Mouse (Mus musculus) heart, adult 18-20 months (tissue): Measurements from ENCODE around the gene Rgs19. TPM values are rescaled to one million over a fixed set of nuclear protein-coding genes. Genes with fewer than 3 reads are reported as not detected.

Experiments used
- DNase-seq, 2 experiments: peaks; one replicate each; pipeline ENCODE4 v3.0.0; 2021 to 2022; ENCODE audit warnings: mixed read lengths in 1 of 2
- total RNA-seq, 2 experiments: library from RNA; stranded (reverse); gene quantifications; 2 replicates each; pipeline ENCODE4 v1.2.3; 2021

Rgs19 gene
- total RNA-seq, 2 experiments from 2014 or later: 7.4 to 7.7 TPM

DNA sequence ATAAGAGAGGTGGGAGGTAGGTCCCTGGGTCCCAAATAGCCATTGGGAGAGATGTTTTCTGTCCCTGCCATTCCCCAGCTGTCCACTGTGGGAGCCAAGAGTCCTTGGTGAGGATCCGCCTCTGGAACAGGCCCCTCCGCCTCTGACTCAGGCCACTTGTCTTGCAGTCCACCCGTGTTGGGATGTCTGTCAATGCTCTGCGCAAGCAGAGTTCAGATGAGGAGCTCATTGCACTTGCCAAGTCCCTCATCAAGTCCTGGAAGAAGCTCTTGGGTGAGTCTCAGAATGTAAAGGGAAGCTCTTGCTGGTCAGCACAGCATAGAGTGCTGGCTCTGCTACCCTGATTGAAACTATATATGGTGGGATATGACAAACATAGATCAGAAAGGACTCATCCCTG, 10.4 kb downstream of the Rgs19 start:
- DNase-seq: no peak

DNA sequence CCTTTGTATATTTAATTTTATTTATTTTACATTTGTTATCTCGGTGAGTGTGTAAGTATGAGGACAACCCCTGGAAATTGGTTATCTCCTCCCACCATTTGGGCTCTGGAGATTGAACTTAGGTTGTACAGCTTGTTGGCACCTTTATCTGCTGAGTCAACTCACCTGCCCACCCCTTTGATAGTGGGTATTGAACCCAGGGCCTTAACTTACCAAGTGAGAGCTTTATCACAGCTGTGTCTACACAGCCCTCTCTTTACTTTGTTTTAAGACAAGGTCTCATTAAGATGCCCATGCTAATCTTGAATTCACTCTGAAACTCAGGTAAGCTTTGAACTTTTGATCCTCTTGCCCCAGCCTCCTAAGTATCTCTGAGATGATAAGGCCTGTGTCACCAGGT, 11.8 kb downstream of the Rgs19 start:
- DNase-seq: no peak

DNA sequence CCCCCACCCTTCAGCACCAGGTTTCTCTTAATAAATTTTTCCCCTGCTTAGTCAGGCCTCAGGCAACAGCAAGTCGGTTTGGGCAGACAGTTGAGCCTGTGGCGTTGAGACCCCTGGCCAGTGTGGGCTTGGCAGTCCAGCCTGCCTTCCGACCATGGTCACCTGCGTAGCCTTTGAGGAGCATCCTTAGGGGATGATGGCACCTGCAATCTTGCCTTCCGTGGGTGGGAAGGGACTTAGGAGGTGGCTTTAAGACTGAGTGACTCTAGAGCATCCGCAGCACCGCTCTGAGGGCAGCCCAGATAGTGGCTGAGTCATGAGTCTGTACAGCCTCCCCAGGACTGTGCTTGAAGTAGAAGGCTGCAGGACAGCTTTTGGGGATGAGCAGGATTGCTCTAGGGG, 13.1 kb downstream of the Rgs19 start:
- no peak for DNase-seq

DNA sequence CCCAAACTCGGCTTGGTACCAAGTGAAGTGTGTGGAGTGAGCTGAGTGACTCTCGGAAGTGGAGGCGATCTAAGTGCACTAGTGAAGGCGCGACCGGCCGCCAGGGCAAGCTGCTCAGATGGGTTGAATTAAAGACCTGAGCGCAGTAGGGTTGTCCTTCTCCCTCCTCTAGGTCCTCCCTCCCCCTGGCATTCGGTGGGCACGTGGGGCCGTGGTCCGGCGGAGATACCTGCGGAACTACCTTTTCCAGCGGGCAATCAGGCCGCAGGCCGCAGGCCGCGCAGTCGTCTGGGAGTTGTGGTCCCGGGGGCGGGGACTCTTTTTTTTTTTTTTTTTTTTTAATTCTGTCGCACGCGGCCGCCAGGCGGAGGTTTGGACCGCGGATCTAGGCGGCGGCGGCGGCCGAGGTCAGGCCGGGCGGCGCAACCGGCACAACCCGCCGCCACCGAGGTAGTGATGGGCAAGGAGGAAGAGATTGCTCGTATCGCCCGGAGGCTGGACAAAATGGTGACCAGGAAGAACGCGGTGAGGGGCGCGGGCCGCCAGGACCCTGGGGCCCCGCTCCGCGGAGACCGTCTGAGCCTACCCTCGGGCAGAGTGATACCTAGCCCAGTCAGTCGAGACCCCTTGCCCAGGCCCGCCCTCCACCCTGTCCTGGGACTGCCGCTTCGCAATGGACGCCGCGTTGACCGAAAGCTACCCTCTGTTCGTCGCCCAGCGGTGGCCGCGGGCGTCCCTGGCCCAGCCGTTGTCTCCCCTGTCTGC, 13.6 kb downstream of the Rgs19 start, which contains the start of gene Tcea2:
Gene Tcea2 (plus strand): TSS at position 360 of the 765 bp plus-strand sequence.
- DNase-seq: peak; percentile 79 to 84

DNA sequence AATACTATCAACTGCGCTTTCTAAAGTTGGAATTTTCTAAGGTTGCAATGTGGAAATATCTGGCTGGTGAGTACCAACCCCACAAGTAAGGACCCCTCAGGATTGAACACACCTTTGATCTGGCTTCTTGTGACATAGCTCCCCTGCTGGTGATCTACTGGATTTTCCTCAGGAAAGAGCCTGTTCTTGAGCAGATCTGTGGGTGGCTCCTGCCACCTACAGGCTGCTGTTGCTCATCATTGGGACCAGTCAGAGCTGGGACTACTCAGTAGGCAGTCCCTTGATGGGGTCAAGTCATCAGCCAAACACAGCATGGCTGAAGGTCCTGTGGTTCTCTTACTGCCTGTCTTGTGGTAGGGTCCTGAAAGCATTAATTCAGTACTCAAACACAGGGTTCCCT, 15.0 kb downstream of the Rgs19 start:
- DNase-seq: peak; percentile 81 to 88

DNA sequence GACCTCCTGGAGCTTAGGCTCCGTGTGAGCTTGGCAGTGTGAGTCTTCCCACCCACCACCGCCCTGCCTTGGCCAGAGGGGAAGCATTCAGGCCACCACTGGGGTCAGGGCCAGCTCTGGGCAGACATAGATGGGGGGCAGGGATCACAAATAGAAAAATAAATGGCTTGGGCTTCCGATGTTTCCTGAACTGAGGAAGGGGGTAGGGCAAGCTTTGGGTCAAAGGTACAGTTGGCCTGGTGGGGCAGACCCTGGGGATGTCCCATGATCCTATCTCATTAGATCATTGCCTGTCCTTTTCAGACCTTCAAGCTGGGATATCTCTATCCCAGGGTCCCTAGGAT, 16.1 kb downstream of the Rgs19 start:
- DNase-seq: peak; percentile 32 to 56

DNA sequence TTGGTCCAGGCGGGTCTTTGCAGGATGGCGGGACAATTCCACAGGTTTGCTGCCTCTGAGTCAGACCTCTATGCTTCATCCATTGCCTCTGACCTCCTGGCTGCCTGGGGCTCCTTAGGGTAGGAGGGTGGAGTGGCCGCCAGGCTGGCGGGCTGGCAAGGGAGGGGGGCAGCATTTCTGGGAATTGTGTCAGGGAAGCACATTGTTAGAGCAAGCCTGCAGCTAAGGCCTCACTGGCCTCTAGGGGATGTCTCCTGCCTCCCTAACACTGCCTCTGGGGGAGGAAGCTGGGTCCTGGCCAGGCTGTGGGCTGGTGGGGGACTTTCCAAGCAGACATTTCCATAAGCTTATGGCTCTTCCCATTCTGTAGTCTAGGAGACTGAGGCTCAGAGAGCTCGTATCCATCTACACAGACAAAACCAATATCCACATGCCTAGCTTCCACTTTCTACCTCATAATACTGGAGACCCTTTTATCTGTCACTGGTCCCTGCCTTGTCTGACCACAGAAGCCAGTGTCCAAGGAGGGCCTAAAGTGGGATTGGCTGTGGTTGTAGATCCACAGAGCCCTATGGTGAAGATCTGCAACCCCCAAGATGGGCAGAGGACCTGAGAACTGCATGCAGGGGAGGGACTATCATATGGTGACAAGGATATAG, 16.6 kb downstream of the Rgs19 start:
- peak; percentile 59 to 88 for DNase-seq

DNA sequence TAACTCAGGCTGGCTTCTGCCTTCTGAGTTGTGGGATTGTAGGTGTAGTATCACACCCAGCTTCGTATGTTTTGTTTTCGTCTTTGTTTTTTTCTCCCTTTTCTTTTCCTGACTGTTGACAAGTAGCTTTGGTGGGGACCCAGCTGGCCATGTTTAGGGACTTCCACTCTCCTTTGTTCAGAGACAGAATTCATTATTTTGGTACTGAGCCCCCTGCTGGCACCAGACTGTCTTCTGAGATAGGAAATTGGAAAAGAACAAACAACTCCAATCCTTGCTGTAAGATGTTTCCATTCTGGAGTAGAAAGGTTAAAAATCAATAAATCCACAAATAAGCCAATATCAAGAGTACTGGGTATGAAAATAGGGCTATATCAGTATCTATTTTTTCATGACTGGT, 17.4 kb downstream of the Rgs19 start:
- peak in 1 of 2 experiments; percentile 27 for DNase-seq

DNA sequence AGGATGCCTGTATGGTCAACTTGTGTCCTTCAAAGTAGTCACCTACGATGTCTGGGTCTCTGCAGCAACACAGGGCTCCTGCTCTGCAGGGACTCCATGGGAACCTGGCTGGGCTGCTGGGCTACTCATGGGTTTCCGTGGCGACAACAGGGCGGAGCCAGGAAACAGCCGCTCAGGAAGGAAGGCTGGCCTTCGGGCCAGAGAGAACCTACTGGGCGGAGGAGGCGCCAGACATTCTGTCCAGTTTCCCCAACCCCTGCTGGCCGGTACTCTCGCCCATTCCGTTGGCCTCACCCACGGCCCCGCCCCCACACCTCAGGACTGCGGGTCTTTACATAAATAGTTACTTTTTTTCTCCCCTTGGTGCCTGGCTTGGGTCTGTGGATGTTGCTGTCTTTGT, 18.3 kb downstream of the Rgs19 start:
- peak; percentile 83 to 94 for DNase-seq

DNA sequence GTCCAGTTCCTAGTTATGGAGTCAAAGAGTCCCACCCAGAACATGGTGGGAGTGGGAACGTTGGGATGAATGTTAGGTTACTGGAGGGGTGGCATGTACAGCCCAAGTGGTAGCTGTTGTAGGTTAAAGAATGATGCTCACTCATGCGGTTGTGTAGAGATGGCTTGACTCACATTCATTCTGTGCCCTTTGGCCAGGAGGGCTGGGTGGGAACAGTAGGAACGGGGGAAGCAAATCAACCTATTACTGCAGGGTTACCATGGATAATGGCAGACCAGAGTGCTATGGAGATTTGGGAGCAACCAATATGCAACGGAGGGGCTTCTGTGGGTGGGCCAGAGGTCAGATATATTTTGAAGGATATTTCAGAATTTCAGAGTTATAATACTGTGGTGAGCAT, 18.8 kb downstream of the Rgs19 start:
- DNase-seq: no peak

DNA sequence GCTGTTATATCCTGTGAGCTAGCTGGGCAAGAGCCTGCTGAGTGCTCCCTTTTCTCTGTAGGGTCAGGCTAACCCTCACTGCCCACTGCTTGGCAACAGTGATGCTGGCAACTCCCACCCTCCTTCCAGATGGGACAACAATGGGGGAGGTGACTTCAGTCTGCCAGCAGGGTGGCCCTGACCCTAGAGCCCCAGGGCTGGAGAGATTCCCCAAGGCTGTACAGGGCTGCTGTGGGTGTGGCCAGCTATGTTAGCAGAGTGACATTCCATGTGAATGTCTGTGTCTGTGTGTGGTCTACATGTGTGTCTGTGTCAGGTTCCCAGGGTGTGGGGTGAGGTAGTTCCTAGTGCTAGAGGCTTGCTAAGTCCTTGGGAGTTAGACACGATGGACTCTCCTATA, 20.3 kb downstream of the Rgs19 start:
- DNase-seq: peak; percentile 23 to 36

DNA sequence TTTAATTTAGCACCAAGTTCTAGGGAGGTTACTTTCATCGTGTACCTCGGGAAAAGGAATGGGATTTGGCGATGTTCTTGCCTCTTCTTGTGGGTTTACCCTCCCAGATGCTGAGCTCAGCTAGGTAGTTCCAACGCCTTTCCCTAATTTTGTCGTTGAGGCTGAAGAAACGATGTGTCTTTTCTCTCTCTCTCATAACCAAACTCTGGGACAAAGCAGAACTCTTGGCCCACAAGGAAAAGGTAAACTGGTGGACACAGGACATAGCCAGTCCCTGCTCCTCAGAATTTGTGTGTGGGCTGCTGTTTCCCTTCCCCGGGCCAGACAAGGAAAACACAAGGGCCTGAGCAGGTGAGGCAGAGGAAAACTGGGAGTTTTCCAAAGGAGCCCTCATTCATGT, 21.8 kb downstream of the Rgs19 start:
- DNase-seq: no peak

DNA sequence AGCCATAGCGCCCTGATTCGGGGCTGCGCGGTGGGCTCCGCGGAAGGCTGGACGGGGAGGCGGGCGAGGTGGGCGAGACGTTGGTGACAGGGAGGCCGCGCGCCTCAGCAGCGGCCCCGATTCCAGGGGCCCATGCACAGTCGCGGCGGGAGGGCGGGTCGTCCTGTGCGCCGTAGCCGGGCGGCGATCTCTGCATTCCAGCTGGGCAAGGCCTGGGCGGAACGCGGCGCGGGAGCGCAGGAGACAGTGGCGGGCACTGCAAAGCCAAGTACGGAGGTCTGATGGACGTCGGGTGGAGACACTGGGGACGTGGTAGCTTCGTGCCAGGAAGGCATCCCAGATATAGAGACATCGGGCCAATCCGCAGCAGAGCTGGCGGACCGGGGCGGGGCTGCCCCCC, 22.5 kb downstream of the Rgs19 start, which contains the start of gene Sox18:
Gene Sox18 (minus strand): TSS at position 315 of the 400 bp plus-strand sequence.
- DNase-seq: peak; percentile 83 to 89

DNA sequence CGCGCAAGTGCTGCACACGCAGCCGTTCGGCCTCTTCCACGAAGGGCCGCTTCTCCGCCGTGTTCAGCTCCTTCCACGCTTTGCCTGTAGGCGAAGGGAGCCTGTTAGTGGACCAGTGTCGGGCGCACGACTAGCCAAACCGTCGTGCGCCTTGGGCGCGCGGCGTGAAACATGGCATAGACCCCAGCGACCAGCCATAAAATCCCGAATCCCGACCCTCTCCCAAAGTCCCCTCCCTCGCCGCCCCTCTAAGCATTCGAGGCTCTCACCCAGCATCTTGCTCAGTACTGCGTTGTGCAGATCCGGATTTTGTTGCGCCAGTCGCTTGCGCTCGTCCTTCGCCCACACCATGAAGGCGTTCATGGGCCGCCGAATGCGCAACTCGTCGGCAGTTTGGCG, 22.9 kb downstream of the Rgs19 start:
- peak in 1 of 2 experiments; percentile 22 for DNase-seq

DNA sequence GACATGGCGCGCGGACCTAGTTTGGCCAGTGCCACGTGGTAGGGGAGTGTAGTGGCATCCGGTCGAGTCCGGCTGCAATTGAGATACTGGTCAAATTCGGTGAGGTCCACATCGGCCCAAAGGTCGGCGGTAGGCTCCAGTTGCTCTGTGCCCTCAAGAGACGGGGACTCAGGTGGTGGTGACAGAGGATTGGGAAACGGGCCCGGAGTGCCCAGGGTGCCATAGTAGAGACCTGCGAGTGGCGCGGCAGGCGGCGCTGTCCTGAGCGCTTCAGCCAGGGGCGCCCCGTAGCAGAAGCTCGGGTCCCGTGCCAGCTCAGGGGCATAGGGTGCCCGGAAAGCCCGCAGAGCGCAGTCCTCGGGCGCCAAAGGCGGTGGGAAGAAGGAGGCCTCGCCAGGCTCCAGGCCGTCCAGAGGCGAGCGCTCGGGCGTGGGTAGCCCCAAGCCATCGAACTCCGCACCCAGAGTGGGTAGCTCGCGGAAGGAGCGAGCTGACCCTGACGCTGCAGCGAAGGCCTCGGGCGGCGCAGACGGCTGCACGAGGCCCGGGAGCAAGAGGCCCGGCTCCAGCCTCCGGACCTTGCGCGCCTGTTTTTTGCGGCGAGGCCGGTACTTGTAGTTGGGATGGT, 23.4 kb downstream of the Rgs19 start:
- DNase-seq: peak; percentile 42

DNA sequence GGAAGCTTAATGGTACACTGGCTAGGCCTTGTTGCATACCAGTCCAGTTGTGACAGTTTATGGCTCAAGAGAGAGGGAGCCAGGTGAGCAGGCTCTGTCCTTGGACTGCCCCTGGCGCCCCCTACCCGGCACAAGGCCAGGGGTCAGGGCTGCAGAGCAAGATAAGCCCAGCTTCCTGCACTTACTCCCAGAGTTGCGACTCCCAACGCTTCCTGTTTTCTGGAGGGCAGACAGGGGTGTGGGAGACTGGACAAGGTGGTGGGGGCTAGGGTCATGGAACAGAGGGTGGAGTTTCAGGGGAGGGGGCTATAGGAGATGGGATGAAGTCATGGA, 30.5 kb downstream of the Rgs19 start:
- DNase-seq: peak; percentile 80 to 90

DNA sequence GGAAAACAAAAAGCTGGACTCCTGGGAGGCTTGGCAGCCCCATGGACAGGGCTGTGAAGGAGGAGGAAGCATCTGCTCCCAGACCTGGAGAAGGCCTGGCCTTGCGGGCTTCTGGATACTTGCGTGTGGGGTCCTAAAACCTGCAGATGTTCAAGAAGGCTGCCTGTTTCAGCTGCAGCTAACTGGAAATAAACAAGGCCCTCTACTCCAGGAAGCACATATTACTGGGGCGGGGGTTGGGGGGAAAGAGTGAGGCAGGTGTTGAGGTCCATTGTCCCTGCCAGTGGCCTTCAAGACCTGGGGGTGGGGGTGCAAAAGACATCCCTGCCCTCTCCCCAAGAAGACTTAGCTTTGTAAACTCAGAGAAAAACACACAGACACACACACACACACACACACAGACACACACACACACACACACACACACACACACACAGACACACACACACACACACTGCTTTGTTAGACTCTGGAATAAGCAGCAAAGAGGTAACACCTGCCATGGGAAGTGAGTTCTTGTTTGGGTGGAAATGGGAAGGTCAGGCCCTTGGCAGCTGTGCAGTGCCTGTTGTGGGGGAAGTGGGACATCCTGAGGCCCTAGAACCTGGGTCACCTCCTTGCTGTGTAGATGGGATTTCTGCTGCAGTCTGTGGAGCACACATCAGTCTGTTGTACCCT, 31.0 kb downstream of the Rgs19 start:
- DNase-seq: peak in 1 of 2 experiments; percentile 81

DNA sequence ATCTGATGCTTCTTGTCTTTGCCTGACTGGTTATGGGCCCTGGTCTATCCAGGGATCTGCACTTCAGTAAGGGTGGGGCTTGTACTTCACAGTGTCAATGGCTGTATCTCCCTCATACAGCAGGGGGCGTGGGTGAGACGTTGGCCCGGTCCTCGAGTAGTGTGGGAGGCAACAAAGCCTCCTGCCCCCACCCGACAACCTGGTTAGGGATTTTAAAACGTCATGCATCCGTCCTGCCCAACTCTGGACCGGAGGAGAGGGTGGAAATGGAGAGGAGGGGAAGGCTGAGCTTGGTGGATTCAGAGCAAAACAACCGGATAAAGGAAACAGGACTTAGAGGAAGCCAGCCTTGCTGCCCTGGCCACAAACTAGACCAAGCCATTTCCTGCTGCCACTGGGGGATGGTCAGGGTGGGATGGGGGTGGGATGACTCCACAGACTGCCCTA, 34.1 kb downstream of the Rgs19 start:
- DNase-seq: peak; percentile 92 to 95

DNA sequence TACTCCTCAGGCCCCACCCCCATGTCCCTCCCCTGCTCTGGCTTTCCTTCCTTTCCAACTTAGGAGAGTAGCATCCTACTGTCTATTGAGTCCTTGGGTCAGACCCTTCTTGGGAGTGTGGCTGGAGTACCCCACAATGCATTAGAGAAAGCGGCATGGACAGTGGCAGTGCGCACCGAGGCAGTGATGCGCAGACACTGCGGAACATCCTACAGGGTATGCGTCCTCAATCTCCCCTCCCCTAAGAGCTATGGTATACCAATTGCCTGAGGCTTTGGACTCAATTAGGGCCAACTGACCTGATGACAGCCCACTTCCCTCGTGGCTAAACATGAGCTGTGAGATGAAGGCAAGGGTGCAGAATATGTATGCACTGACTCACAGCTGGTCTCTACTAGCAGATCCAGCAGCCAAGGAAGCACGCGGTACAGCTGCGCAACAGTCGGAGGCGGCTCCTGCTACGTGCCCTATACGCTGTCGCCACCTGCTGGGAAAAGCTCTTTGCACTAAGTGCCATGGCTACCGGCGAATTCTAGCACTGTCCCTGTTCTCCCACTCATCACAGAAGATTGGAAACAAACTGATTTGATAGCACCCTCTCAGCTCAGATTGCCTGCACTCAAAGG, 34.7 kb downstream of the Rgs19 start:
- DNase-seq: peak; percentile 76 to 77

DNA sequence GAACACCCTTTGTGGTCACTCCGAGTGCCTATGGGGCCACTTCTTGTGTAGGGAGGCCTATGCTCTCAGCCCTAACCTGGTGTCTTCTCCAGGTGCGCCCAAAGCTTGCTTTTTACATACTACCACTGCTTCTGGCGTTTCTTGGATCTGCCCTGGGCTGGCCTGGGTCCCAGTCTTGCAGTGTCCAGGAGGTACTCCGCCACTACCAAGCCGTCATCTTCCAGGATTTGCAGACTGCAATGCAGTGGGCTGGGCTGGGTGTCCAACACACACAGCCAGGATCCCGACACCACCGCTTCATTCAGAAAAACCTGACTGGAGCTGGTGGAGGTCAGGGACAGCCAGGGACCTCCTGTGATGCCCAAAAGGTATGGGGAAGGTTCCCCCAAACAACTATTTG, 35.2 kb downstream of the Rgs19 start:
- no peak for DNase-seq

DNA sequence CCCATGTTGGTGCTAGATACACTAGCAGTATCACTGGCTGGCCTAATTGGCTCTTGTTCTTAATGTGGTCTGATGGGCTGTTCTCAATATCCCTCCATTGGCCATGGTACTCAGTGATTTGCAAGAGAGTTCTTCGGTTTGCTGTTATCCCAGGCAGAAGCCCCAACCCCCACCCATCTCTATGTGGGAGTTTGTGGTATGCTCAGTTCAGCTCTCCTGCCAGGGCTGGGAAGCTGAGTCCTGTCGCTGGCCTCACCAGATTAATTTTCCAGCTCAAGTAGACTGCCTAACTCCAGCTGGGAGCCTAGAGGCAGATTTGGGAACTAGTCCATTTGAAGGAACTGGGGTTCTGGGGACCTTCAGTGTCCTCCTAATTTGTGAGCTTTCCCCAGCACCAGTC, 36.3 kb downstream of the Rgs19 start:
- DNase-seq: no peak

DNA sequence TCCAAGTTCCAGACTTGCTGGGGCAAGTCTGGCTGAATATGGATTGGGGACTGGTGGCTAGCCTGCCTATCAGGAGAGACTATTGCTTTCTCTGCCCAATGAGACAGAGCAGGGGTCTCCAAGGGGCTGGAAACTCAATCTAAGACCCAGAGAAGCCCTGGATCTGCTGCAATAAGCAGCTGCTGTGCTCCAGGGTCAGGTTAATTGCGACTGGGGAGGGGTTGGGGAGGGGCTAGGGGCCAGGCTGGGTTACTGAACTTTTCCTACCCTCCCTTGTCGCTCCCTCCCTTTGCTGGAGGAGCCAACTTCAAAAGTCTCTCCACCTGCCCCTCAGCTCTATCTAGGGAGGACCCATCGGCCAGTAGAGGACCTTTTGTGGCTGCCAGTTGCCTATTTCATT, 37.0 kb downstream of the Rgs19 start, which contains the start of gene Gm29797:
Gene Gm29797 (plus strand): TSS at position 301 of the 400 bp plus-strand sequence.
- DNase-seq: no peak
